Mouse (Mus musculus) megakaryocyte, embryonic 14.5 days (primary cell): ENCODE measurements around the gene A430005L14Rik. TPM values are rescaled to one million over a fixed set of nuclear protein-coding genes. Genes with fewer than 3 reads are reported as not detected.

Experiments used
- H3K27me3 ChIP-seq: replicated peaks from 2 replicates; pipeline ENCODE3; 2012; ENCODE audit warnings: inconsistent platforms
- H3K36me3 ChIP-seq: replicated peaks from 2 replicates; pipeline ENCODE3; 2012; ENCODE audit warnings: low read length, inconsistent platforms, mixed read lengths
- H3K4me1 ChIP-seq: 2 replicates; pipeline ENCODE4 v1.6.1; 2012; ENCODE audit warnings: inconsistent platforms
- H3K4me3 ChIP-seq: replicated peaks from 2 replicates; pipeline ENCODE3; 2012; ENCODE audit warnings: moderate library complexity, mild to moderate bottlenecking, inconsistent platforms
- H3K9me3 ChIP-seq: 2 replicates; pipeline ENCODE4 v1.6.1; 2012; ENCODE audit warnings: inconsistent platforms
- FLI1 ChIP-seq: IDR thresholded peaks from 2 replicates; pipeline ENCODE4 v1.6.1; 2012; ENCODE audit warnings: low read length, inconsistent platforms, mixed read lengths
- GATA1 ChIP-seq: IDR thresholded peaks from 3 replicates; pipeline ENCODE4 v1.6.1; 2012; ENCODE audit warnings: mixed read lengths, low read length, inconsistent platforms, borderline replicate concordance
- polyA plus RNA-seq: library from polyadenylated mRNA; stranded (reverse); fragments of >175 nt; gene quantifications from 2 replicates; pipeline ENCODE4 v1.2.3, GENCODE M21; 2012; ENCODE audit warnings: low replicate concordance; ENCODE audit not compliant: insufficient read depth

Gene A430005L14Rik
- polyA plus RNA-seq, 1 experiment, result 127 TPM

- Histone ChIP-seq H3K27me3 (no peaks in the 10 kb centered on the region), H3K4me1 (peaks cover 61% of the 10 kb centered on the region), H3K4me3 (no peak overlapping the region), H3K9me3 (peaks cover 4% of the 10 kb centered on the region; the same call in 1 of the 2 replicates), H3K36me3 (peaks cover 50% of the 10 kb centered on the region)
- TF ChIP-seq GATA1, result no peak
- no peak for TF ChIP-seq FLI1
Measured at GRCm38 (mm10) chr4:154007759-154008158, 50.7 kb downstream of the A430005L14Rik start.

- H3K36me3 ChIP-seq, result peaks cover 47% of the 10 kb centered on the region
- no peak for TF ChIP-seq GATA1
- TF ChIP-seq FLI1, result no peak
- H3K27me3 ChIP-seq, result no peaks in the 10 kb centered on the region
- peaks cover 78% of the 10 kb centered on the region for H3K4me1 ChIP-seq
- H3K4me3 ChIP-seq, result peak overlapping the region; percentile 99
- no peaks in the 10 kb centered on the region for H3K9me3 ChIP-seq
Measured at GRCm38 (mm10) chr4:154010907-154011645, 54.0 kb downstream of the A430005L14Rik start.

Other genes with a start within 250 kb of the A430005L14Rik start
- gene Dffb, start 17.9 kb downstream of the A430005L14Rik start, polyA plus RNA-seq, result 2.5 and 5.4 TPM in 2 replicates
- 3.8 and 7.3 TPM in 2 replicates for gene Cep104, start 18.0 kb downstream of the A430005L14Rik start, polyA plus RNA-seq
- 84.5 and 98.9 TPM in 2 replicates for gene Lrrc47, start 54.5 kb downstream of the A430005L14Rik start, polyA plus RNA-seq
- 92.3 and 104 TPM in 2 replicates for gene Smim1, start 69.0 kb downstream of the A430005L14Rik start, polyA plus RNA-seq
- gene Ccdc27, start 85.4 kb downstream of the A430005L14Rik start, polyA plus RNA-seq, result not detected in 2 replicates
- gene Trp73, start 183.0 kb downstream of the A430005L14Rik start, polyA plus RNA-seq, result not detected in 2 replicates
- 2.2 and 6.5 TPM in 2 replicates for gene Wrap73, start 185.1 kb downstream of the A430005L14Rik start, polyA plus RNA-seq
- 89.3 and 116 TPM in 2 replicates for gene Tprgl, start 203.4 kb downstream of the A430005L14Rik start, polyA plus RNA-seq
- not detected in 2 replicates for gene Megf6, start 213.5 kb downstream of the A430005L14Rik start, polyA plus RNA-seq